Mouse (Mus musculus) T-helper 17 cell (primary cell): ENCODE measurements at regions not wholly inside any gene's neighbourhood (a gene's known extent, or its start where the extent isn't known, plus 50 kb on each side); places are given as distances from the start of the nearest gene placed in this dataset.

Source experiments
- in situ Hi-C, 2 experiments: fragments of 300-600 bp; cut with MboI, MseI; formaldehyde crosslinking; loops; 1 replicate in 1 of 2; 2 replicates in 1 of 2; pipeline ENCODE4 v1.15.1; 2025; ENCODE audit warnings: high pct_unique_total_duplicates in 2 of 2

DNA sequence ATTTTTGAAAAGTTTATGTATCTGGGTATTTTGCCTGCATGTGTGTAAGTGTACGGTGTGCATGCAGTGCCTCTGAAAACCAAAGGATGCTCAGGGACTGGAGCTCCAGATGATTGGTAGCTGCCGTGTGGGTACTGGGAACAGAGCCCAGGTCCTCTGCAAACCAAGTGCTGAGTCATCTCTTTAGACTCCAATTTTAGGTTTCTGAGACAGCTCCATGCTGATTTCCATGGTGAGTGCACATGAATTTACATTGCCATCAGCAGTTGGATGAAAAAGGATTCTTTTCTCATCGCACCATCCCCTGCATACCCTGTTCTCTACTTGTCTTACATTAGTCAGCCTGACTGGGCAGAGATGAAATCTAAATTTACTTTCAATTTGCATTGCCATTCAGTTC is 122.1 kb upstream of the Otogl start:
- in situ Hi-C loops, result no loop called here

DNA sequence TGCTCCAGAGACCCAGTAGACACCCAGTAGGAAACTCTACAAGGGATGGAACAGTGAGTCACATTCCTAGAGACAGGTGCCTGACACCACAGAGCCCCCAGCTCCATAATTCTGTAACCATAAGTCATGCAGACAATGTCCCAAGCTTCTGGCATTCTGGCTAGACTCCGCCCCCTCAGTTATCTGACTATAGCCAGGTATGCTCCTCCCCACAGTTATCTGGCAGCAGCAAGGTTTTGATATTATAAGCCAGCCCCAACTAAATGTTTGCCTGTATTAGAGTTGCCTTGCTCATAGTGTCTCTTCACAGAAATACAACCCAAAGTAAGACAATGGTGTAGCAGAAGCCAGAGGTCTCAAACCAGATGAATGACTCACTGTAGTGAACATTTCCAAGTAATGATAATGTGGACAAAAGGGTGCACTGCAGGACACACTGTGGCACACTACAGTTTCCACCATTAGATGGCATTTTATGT is 121.4 kb upstream of the Otogl start:
- in situ Hi-C loops, result no loop called here

GRCm38 (mm10) chr10:108027506-108027905 is 115.6 kb upstream of the Otogl start:
- in situ Hi-C loops, result loop anchor here (5.0 to 10.0 kb wide), 3 partner anchors 45 to 1473 kb away; no protein-coding TSS in a partner anchor

GRCm38 (mm10) chr10:108024227-108024626 is 112.3 kb upstream of the Otogl start:
- in situ Hi-C loops, result loop anchor here in 1 of 2 experiments (10.0 kb wide), 1 partner anchor 1469 kb away; no protein-coding TSS in a partner anchor

GRCm38 (mm10) chr10:108016552-108016951 is 104.6 kb upstream of the Otogl start:
- in situ Hi-C loops, result no loop called here

- in situ Hi-C loops, result loop anchor here in 1 of 2 experiments (5.0 kb wide), 1 partner anchor 88 kb away; no protein-coding TSS in a partner anchor
Measured at GRCm38 (mm10) chr10:107994836-107995585, 83.1 kb upstream of the Otogl start.

GRCm38 (mm10) chr10:107992621-107993020 is 80.7 kb upstream of the Otogl start:
- in situ Hi-C loops, result no loop called here

- in situ Hi-C loops, result no loop called here
Measured at GRCm38 (mm10) chr10:107990557-107990956, 78.6 kb upstream of the Otogl start.

DNA sequence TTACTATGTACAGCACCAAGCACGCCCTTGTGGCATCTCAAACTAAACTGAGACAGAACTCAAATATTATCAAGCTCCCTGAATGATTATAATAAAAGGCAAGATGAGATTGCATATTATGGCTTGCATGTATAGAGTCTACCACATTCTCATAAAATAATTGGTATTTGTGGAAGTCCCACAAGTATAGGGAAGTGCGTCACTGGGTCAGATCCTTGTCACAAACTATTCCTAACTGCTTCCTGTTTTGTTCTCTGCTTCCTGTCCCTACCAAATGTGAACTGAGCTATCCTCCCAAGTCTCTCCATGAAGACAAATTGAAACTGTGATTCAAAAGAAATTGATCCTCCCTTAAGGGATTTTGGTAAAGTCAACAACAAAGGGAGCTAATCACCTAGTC is 78.0 kb upstream of the Otogl start:
- in situ Hi-C loops, result no loop called here

GRCm38 (mm10) chr10:107982632-107983031 is 70.7 kb upstream of the Otogl start:
- in situ Hi-C loops, result loop anchor here in 1 of 2 experiments (5.0 kb wide), 1 partner anchor 45 kb away; no protein-coding TSS in a partner anchor

- in situ Hi-C loops, result loop anchor here in 1 of 2 experiments (5.0 kb wide), 1 partner anchor 45 kb away; no protein-coding TSS in a partner anchor
Measured at GRCm38 (mm10) chr10:107982082-107982481, 70.1 kb upstream of the Otogl start.

GRCm38 (mm10) chr10:107976392-107976965 is 64.5 kb upstream of the Otogl start:
- in situ Hi-C loops, result loop anchor here in 1 of 2 experiments (5.0 kb wide), 1 partner anchor 51 kb away; no protein-coding TSS in a partner anchor

DNA sequence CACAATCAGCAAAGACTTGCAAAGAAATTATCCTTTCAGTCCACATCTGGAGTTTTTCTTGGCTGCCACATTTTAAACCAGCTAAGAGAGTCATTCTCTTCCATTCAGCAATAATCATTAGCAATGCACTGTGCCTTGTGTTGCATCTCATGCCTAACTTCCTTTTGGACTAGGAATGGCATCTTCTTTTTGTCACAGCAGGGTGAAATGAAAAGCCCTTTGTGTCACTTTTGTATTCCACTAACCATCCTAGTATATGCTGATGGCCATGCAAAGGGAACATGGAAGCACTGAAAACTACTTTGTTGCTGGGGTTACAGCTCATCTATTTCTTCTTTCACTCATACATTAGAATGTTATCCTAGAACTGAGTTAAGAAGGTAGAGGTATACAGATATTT is 59.8 kb upstream of the Otogl start:
- in situ Hi-C loops, result no loop called here

DNA sequence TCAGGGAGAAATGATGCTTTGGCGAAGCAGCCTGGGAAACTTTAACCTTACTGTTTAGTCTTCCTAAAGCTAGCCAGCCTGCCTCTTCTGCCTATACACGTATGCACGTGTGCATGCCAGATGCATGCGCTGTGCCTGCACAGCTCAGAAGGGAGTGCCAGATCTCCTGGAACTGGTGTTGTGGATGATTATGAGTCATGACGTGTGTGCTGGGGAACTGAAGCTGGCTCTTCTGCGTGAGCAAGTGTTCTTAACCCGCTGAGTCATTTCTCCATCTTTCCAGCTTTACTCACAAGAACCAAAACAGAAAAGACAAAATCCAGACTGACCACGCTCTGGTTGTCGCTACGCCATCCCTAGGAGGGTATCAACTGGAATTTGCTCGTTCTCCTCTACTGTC is 55.1 kb upstream of the Otogl start:
- in situ Hi-C loops, result no loop called here

DNA sequence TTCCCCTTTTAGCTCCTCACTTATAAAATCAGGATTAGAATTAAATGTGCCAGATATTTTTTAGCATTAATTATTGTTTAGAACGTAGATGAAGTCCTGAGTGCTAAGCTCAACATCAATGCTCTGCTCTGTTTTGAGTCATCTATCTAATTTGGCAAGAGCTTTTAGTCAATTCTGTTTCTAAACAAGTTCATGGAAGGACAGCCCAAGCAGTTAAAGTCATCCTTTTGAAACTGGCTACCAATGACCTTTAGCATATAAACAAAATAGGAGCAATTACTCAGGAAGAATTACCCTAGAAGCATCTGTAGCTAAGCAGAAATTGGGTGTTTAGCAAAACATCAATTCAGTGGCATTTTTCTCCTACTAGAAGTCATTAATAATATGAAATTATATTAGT is 52.1 kb upstream of the Otogl start:
- in situ Hi-C loops, result no loop called here

GRCm38 (mm10) chr10:107962130-107962529 is 50.2 kb upstream of the Otogl start:
- in situ Hi-C loops, result no loop called here
